Mouse (Mus musculus) cerebellum, adult 9-11 months (tissue): ENCODE data around the gene Atp2a1.
A peak's percentile ranks its signal among the peaks of the same experiment; 100 is the strongest.

Source experiments
- DNase-seq: peaks from one replicate; pipeline ENCODE4 v3.0.0; 2022

Gene Atp2a1

DNA sequence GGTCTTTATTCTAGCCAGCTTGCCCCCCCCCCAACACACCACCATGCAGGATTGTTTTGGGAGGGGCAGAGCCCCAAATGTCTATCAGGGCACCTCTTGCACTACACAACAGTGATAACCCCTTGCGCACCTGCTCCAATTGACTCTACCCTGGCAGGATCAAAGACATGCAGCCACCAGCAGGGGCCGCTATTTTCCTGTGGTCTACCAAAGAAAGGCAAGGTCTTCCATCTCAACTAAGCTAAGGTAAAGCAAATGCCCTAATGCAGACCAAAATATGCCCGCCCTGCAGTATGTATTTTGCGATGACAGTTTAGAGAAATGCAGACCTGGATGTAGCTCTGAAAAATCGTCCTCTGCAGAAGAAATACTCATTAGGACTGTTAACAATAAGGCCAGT, 63.4 kb downstream of the Atp2a1 start:
- DNase-seq = peak; percentile 77

DNA sequence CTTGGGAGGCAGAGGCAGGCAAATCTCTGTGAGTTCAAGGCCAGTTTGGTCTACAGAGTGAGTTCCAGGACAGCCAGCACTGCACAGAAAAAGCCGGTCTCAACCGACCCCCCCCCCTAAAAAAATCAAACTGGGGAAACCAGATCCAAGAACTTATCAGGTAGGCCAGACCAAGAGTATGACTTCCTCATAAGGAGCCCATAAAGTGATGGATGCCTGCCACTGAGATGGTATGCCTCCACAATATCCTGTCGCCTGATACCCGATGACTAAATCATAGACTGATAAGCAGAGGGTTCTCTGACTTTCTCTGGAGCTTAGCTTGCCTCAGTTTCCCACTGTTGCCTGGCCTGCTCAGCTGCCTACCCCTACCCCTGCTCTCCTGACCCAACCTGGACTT, 65.1 kb downstream of the Atp2a1 start:
- DNase-seq = peak; percentile 32

DNA sequence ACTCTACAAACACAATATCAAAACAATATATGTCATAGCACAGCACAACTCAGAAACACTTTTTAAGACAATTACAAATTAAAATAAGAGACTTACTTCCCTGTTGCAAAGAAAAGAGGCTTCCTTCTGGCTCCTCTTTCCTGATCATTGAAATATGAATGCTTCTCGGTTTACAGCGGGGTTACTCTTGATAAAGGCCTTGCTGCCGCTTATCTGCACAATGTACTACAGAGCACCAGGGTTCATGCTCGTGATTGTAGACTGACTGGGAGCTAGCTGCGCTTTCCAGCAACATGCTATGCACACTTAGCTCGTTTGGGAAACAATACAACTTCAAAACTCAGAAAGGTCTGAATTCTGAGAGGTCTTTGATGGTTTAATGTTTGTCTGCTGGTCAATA, 65.7 kb downstream of the Atp2a1 start:
- peak; percentile 29 for DNase-seq

DNA sequence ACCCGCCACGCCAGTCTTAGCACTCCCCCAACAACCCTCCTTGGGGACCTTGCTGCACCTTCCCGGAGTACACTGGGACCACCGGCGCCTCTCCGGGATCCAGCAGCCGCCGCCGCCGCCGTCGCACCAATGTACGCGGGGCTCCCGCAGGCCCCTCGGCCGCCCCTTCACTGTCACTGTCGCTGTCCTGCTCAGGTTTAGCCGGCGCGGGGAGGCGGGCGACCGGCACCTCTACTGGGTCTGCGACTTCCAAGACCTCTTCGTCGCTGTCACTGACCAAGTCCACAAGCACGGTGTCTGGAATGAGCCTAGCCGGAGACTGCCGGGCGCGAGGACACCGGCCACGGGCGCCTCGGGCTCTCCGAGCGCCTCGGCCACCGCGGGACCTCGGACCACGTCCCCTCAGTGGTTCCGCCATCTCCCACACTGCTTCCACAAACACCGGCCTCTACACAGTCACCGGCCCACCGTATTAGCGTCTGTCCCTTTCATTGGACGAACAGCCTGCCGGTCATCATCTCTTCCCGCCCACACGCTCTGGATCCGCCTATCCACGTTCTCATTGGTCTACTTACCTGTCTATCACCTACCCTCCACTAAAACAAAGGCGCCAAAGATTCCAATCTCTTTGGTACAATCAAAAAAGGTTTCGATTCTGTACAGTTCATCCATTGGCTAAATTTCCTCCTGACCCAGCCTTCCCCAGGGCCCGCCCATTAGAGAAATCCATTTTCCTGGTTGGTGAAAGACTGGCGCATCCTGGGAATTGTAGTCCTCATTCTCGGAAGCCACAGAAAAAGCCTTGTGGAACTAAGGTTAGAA, 66.4 kb downstream of the Atp2a1 start, which contains the start of gene Nfatc2ip:
Gene Nfatc2ip (minus strand): TSS at position 440 of the 822 bp plus-strand sequence.
- peak; percentile 97 for DNase-seq
